Mouse (Mus musculus) left cerebral cortex, postnatal 4 days (tissue): ENCODE results near the gene 1700092M07Rik. TPM values are rescaled to one million over a fixed set of nuclear protein-coding genes. Genes with fewer than 3 reads are reported as not detected.

ENCODE experiments used
- DNase-seq: peaks from one replicate; pipeline ENCODE4 v3.0.0-alpha.2; 2022
- intact Hi-C: fragments of 180-260 bp; cut with DNase I; formaldehyde crosslinking; loops from one replicate; pipeline ENCODE4 v1.15.1; 2025
- microRNA-seq: library from miRNA; unstranded; fragments of <30 nt; microRNA quantifications from one replicate; pipeline ENCODE4 v1.2.0, GENCODE M21; 2022
- total RNA-seq, 2 experiments: library from RNA; stranded (reverse); gene quantifications; 2 replicates each; pipeline ENCODE4 v1.2.3; 2021

1700092M07Rik gene
- total RNA-seq, 2 experiments from 2014 or later: 2.7 to 2.8 TPM

GRCm38 (mm10) chr19:8788521-8788920 is 48.0 kb downstream of the 1700092M07Rik start:
- intact Hi-C loops: no loop called here

GRCm38 (mm10) chr19:8789171-8789570 is 48.7 kb downstream of the 1700092M07Rik start:
- intact Hi-C loops: no loop called here
- no peak for DNase-seq

More at GRCm38 (mm10) chr19:8788521-8788920, 48.0 kb downstream of the 1700092M07Rik start:
- DNase-seq: peak; percentile 54

GRCm38 (mm10) chr19:8790171-8790570 is 49.7 kb downstream of the 1700092M07Rik start:
- peak; percentile 26 for DNase-seq
- intact Hi-C loops: no loop called here

Small RNAs within 50 kb of the gene (microRNA-seq; reads per million reads assigned to microRNA genes)
- not detected for gene Mir6992

Other genes starting within 250 kb of the 1700092M07Rik start
- 10 to 100 TPM; 16.0 to 17.9 TPM for gene Slc22a8, start 149.5 kb upstream of the 1700092M07Rik start, total RNA-seq
- 10 to 100 TPM; 12.0 TPM for gene Slc22a6, start 122.7 kb upstream of the 1700092M07Rik start, total RNA-seq
- 10 to 100 TPM; 58.0 to 63.6 TPM for gene Chrm1, start 76.9 kb upstream of the 1700092M07Rik start, total RNA-seq
- 100 to 1,000 TPM; 166 to 179 TPM for gene Slc3a2, start 17.3 kb upstream of the 1700092M07Rik start, total RNA-seq
- 10 to 100 TPM; 55.9 to 56.5 TPM for gene Wdr74, start 4.9 kb upstream of the 1700092M07Rik start, total RNA-seq
- 10 to 100 TPM; 70.8 to 77.5 TPM for gene Stx5a, start 695 bp downstream of the 1700092M07Rik start, total RNA-seq
- 100 to 1,000 TPM; 105 to 110 TPM for gene Nxf1, start 16.4 kb downstream of the 1700092M07Rik start, total RNA-seq
- 100 to 1,000 TPM in 1 of 2 experiments, 10 to 100 TPM in 1; 96.5 to 102 TPM for gene Tmem223, start 30.3 kb downstream of the 1700092M07Rik start, total RNA-seq
- gene Tmem179b, start 33.7 kb downstream of the 1700092M07Rik start, total RNA-seq: 1 to 10 TPM; 8.2 to 9.2 TPM
- 10 to 100 TPM; 24.9 to 29.4 TPM for gene Taf6l, start 45.7 kb downstream of the 1700092M07Rik start, total RNA-seq
- gene Polr2g, start 57.9 kb downstream of the 1700092M07Rik start, total RNA-seq: 10 to 100 TPM; 87.2 to 92.3 TPM
- 1 to 10 TPM; 5.1 to 6.8 TPM for gene Zbtb3, start 61.8 kb downstream of the 1700092M07Rik start, total RNA-seq
- gene Ttc9c, start 78.6 kb downstream of the 1700092M07Rik start, total RNA-seq: 10 to 100 TPM; 46.0 to 47.2 TPM
- 100 to 1,000 TPM; 108 to 116 TPM for gene Hnrnpul2, start 79.3 kb downstream of the 1700092M07Rik start, total RNA-seq
- not detected for gene AC129217.1, start 89.1 kb downstream of the 1700092M07Rik start, total RNA-seq
- 10 to 100 TPM; 76.9 to 78.4 TPM for gene Bscl2, start 96.7 kb downstream of the 1700092M07Rik start, total RNA-seq
- gene Gng3, start 98.5 kb downstream of the 1700092M07Rik start, total RNA-seq: 100 to 1,000 TPM; 275 to 279 TPM
- gene Lrrn4cl, start 110.0 kb downstream of the 1700092M07Rik start, total RNA-seq: under 1 TPM; 0.76 to 0.93 TPM
- gene Ubxn1, start 130.8 kb downstream of the 1700092M07Rik start, total RNA-seq: 100 to 1,000 TPM; 109 to 122 TPM
- gene Uqcc3, start 140.2 kb downstream of the 1700092M07Rik start, total RNA-seq: 10 to 100 TPM; 22.3 to 25.7 TPM
- gene Lbhd1, start 143.0 kb downstream of the 1700092M07Rik start, total RNA-seq: 1 to 10 TPM; 4.6 to 8.6 TPM
- not detected for gene Gm49403, start 143.2 kb downstream of the 1700092M07Rik start, total RNA-seq
- gene 1810009A15Rik, start 148.1 kb downstream of the 1700092M07Rik start, total RNA-seq: 10 to 100 TPM; 16.4 to 21.4 TPM
- 1 to 10 TPM; 4.2 to 5.8 TPM for gene Gm49416, start 148.2 kb downstream of the 1700092M07Rik start, total RNA-seq
- gene Ints5, start 152.3 kb downstream of the 1700092M07Rik start, total RNA-seq: 10 to 100 TPM; 25.3 to 25.6 TPM
- 100 to 1,000 TPM; 102 to 110 TPM for gene Ganab, start 157.4 kb downstream of the 1700092M07Rik start, total RNA-seq
- gene B3gat3, start 179.7 kb downstream of the 1700092M07Rik start, total RNA-seq: 100 to 1,000 TPM; 109 to 115 TPM
- 1 to 10 TPM; 1.4 to 1.7 TPM for gene Rom1, start 188.6 kb downstream of the 1700092M07Rik start, total RNA-seq
- 10 to 100 TPM in 1 of 2 experiments, 1 to 10 TPM in 1; 9.4 to 11.6 TPM for gene Eml3, start 188.8 kb downstream of the 1700092M07Rik start, total RNA-seq
- gene Mta2, start 201.2 kb downstream of the 1700092M07Rik start, total RNA-seq: 10 to 100 TPM; 75.4 to 79.6 TPM
- 10 to 100 TPM; 17.5 to 20.0 TPM for gene Tut1, start 213.1 kb downstream of the 1700092M07Rik start, total RNA-seq
- 100 to 1,000 TPM; 385 to 398 TPM for gene Eef1g, start 226.3 kb downstream of the 1700092M07Rik start, total RNA-seq
- 10 to 100 TPM; 14.0 to 18.5 TPM for gene Ahnak, start 248.6 kb downstream of the 1700092M07Rik start, total RNA-seq